Mouse (Mus musculus) myocyte (in vitro differentiated cells): ENCODE measurements around the gene Tlr4.

Source experiments
- E2F4 ChIP-seq: IDR thresholded peaks from one replicate; pipeline ENCODE4 v1.6.1; 2011; ENCODE audit warnings: mild to moderate bottlenecking, control low read depth, moderate library complexity; ENCODE audit not compliant: insufficient read depth
- MAX ChIP-seq: IDR thresholded peaks from one replicate; pipeline ENCODE4 v1.6.1; 2011; ENCODE audit warnings: low read depth, mild to moderate bottlenecking, control low read depth
- POLR2A ChIP-seq: IDR thresholded peaks from one replicate; pipeline ENCODE4 v1.6.1; 2011; ENCODE audit warnings: low read depth, mild to moderate bottlenecking, control low read depth, moderate library complexity; ENCODE audit not compliant: insufficient read length
- POLR2AphosphoS2 ChIP-seq: IDR thresholded peaks from one replicate; pipeline ENCODE4 v1.6.1; 2011; ENCODE audit warnings: low read depth, control low read depth; ENCODE audit not compliant: insufficient read length
- TCF12 ChIP-seq: IDR thresholded peaks from one replicate; pipeline ENCODE4 v1.6.1; 2011; ENCODE audit warnings: mild to moderate bottlenecking, control low read depth; ENCODE audit not compliant: poor library complexity, insufficient read depth, severe bottlenecking
- TCF3 ChIP-seq: IDR thresholded peaks from one replicate; pipeline ENCODE4 v1.6.1; 2011; ENCODE audit warnings: low read depth, control low read depth; ENCODE audit not compliant: insufficient read length
- USF1 ChIP-seq: IDR thresholded peaks from one replicate; pipeline ENCODE4 v1.6.1; 2011; ENCODE audit warnings: low read depth, mild to moderate bottlenecking, control low read depth, moderate library complexity

DNA sequence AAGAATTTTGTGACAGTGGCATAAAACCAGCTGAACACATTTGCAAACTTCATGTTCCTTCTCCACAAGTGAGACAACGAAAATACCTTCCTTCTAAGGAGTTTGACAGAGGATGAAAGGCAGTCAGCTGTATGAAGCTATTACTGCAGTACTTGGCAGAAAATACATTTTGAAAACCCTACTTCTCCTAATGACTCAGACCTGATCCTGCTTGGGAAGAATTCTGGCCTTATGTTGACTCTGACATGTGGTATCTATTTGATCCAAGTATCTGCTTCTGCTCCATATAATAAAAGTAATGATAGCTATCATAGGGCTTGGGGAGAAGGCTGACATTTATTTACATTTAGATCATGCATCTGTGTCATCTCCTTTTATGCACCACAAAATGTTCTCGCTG is 33.1 kb upstream of the Tlr4 start:
- TF ChIP-seq POLR2A (no peak), E2F4 (no peak), POLR2AphosphoS2 (no peak), MAX (no peak), TCF12 (no peak), TCF3 (no peak), USF1 (no peak)
